8 mouse cellular contexts compared by ENCODE assay signal in the genomic region with DNA sequence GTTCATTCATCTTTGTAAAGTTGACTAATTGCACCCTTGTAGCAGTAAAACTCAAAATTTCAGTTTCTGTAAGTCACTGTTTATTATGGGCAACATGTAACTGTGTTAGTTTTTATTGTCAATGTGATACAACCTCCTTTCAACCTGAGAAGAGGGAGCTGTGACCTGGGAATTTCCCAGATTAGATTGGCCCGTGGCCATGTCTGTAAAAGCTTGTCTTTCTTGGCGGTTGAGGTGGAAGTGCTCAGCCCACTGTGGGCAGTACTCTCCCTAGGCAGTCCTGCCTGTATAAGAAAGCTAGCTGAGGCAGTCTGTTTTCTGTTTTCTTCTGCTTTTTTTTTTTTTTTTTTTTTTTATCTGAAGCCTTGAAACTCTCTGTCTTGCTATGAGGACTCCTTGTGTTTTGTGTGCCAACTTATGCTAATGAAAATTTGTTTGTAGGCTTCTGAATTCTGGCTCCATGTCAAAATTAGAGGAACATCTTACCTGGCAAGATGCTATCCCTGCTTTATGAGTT. TPM values are rescaled to one million over a fixed set of nuclear protein-coding genes. Genes with fewer than 3 reads are reported as not detected.
DNase-seq lines count a peak whose midpoint lies in the region; ATAC-seq and TF ChIP-seq lines count a peak whose summit lies in the region.

No protein-coding gene starts in this region.

- TF ChIP-seq CTCF in gastrocnemius, adult 2 months (IDR thresholded peaks at IDR 0.05) = no peak
- TF ChIP-seq CTCF in MEL (IDR thresholded peaks at IDR 0.05 in 2 of 3, conservative IDR thresholded peaks at IDR 0.05 in 1 of 3; ENCODE audit: control insufficient read depth in 1 of 3, insufficient read depth in 1 of 3, low read depth in 2 of 3, low read length in 3 of 3, poor library complexity in 1 of 3, severe bottlenecking in 1 of 3) = no peak
- TF ChIP-seq CTCF in heart, postnatal 0 days (IDR thresholded peaks at IDR 0.05; ENCODE audit: low read depth) = no peak

- no peak for TF ChIP-seq EP300 in MEL (IDR thresholded peaks at IDR 0.05; ENCODE audit: low read depth in 1 of 2, low read length in 2 of 2)
- TF ChIP-seq EP300 in heart, postnatal 0 days (IDR thresholded peaks at IDR 0.05; ENCODE audit: low read depth) = no peak

- TF ChIP-seq POLR2A in MEL (IDR thresholded peaks at IDR 0.05; ENCODE audit: control insufficient read depth in 1 of 2, insufficient read depth in 1 of 2, low read depth in 1 of 2, low read length in 2 of 2, poor library complexity in 1 of 2) = no peak

- H3K4me2 ChIP-seq in heart, postnatal 0 days (ENCODE audit: low read depth, low read length) = peak overlapping the region; percentile 72
- H3K4me2 ChIP-seq in midbrain, embryonic 11.5 days = peak overlapping the region; percentile 58

- no peaks in the 10 kb centered on the region for H3K9me3 ChIP-seq in MEL (replicated peaks; ENCODE audit: insufficient read depth, low read length)
- no peaks in the 10 kb centered on the region for H3K9me3 ChIP-seq in heart, postnatal 0 days (replicated peaks; ENCODE audit: control insufficient read depth, low read length)
- H3K9me3 ChIP-seq in midbrain, embryonic 11.5 days (ENCODE audit: control insufficient read depth, low read length) = no peaks in the 10 kb centered on the region

- peaks cover 0 to 16% of the 10 kb centered on the region in 2 experiments; a peak in 2 of 4 replicates for H3K36me3 ChIP-seq in MEL (ENCODE audit: control insufficient read depth in 1 of 2, insufficient read depth in 2 of 2, low read length in 2 of 2)
- peaks cover 6% of the 10 kb centered on the region for H3K36me3 ChIP-seq in heart, postnatal 0 days (replicated peaks; ENCODE audit: control insufficient read depth, insufficient read depth, low read length)
- H3K36me3 ChIP-seq in midbrain, embryonic 11.5 days (ENCODE audit: control insufficient read depth, insufficient read depth, low read length) = no peaks in the 10 kb centered on the region

- no peak overlapping the region for H3K9ac ChIP-seq in MEL (ENCODE audit: control insufficient read depth, low read depth, low read length, poor library complexity, severe bottlenecking)
- no peak overlapping the region for H3K9ac ChIP-seq in heart, postnatal 0 days (replicated peaks; ENCODE audit: low read depth, low read length)
- no peak overlapping the region for H3K9ac ChIP-seq in midbrain, embryonic 11.5 days (ENCODE audit: low read length)

- peaks cover 0 to 9% of the 10 kb centered on the region in 2 experiments; a peak in 2 of 4 replicates for H3K4me1 ChIP-seq in MEL (ENCODE audit: control insufficient read depth in 1 of 2, insufficient read depth in 2 of 2, low read length in 2 of 2)
- peaks cover 7% of the 10 kb centered on the region for H3K4me1 ChIP-seq in heart, postnatal 0 days (ENCODE audit: control insufficient read depth, insufficient read depth)
- H3K4me1 ChIP-seq in midbrain, embryonic 11.5 days (ENCODE audit: control insufficient read depth, insufficient read depth, low read length) = peaks cover 7% of the 10 kb centered on the region

- peaks cover 51% of the 10 kb centered on the region for H3K79me2 ChIP-seq in MEL (ENCODE audit: control insufficient read depth, insufficient read depth, low read length, poor library complexity)

- no peaks in the 10 kb centered on the region for H3K27me3 ChIP-seq in MEL (ENCODE audit: control insufficient read depth in 1 of 2, insufficient read depth in 2 of 2, low read length in 2 of 2)
- no peaks in the 10 kb centered on the region for H3K27me3 ChIP-seq in heart, postnatal 0 days (ENCODE audit: control insufficient read depth, insufficient read depth, low read length)
- no peaks in the 10 kb centered on the region for H3K27me3 ChIP-seq in midbrain, embryonic 11.5 days (ENCODE audit: control insufficient read depth, insufficient read depth, low read length)

- 41% methylated on average over 2 of the region's 2 CpGs for WGBS in heart, postnatal 0 days
- WGBS in midbrain, embryonic 11.5 days = 75% methylated on average over 2 of the region's 2 CpGs

- ATAC-seq in heart, postnatal 0 days (ENCODE audit: insufficient read depth, low read depth) = no peak
- no peak for ATAC-seq in midbrain, embryonic 11.5 days (ENCODE audit: low FRiP score)

- TF ChIP-seq RAD21 in MEL (IDR thresholded peaks at IDR 0.05; ENCODE audit: low read depth, low read length) = no peak

- H3K4me3 ChIP-seq in gastrocnemius, adult 2 months = peak overlapping the region; percentile 80
- H3K4me3 ChIP-seq in MEL (ENCODE audit: control insufficient read depth in 1 of 2, insufficient read depth in 1 of 2, low read depth in 2 of 2, low read length in 2 of 2) = no peak overlapping the region
- H3K4me3 ChIP-seq in heart, postnatal 0 days (ENCODE audit: low read depth, low read length) = peak overlapping the region; percentile 85; the same call in 1 of the 2 replicates
- H3K4me3 ChIP-seq in midbrain, embryonic 11.5 days (ENCODE audit: low read depth, low read length) = peak overlapping the region; percentile 65

- peak overlapping the region; percentile 90; the same call in 1 of the 2 replicates for H3K27ac ChIP-seq in gastrocnemius, adult 2 months
- H3K27ac ChIP-seq in MEL (ENCODE audit: control insufficient read depth, low read depth, low read length) = no peak overlapping the region
- H3K27ac ChIP-seq in heart, postnatal 0 days (ENCODE audit: low read depth) = no peak overlapping the region
- H3K27ac ChIP-seq in midbrain, embryonic 11.5 days (ENCODE audit: low read depth, low read length) = no peak overlapping the region

- intact Hi-C loops in gastrocnemius, adult 2 months (cut with DNase I) = no loop called here
- intact Hi-C loops in gastrocnemius, postnatal 14 days (cut with DNase I; ENCODE audit: low total_unique reads) = no loop called here

- peak; percentile 31 for DNase-seq in gastrocnemius, adult 2 months
- no peak for DNase-seq in gastrocnemius, postnatal 14 days
- no peak for DNase-seq in MEL (ENCODE audit: low read depth, low spot score)
- DNase-seq in heart, postnatal 0 days (ENCODE audit: low spot score) = no peak
- peak; percentile 51 for DNase-seq in midbrain, embryonic 11.5 days (ENCODE audit: low spot score, missing footprints)
- DNase-seq in adrenal gland, postnatal 4 days (ENCODE audit: low spot score in 2 of 2) = no peak
- DNase-seq in ovary, postnatal 36 days (ENCODE audit: low spot score) = no peak
- no peak for DNase-seq in thymus, postnatal 4 days

TF ChIP-seq in MEL, 35 proteins besides CTCF, POLR2A, EP300 and RAD21:
- TF ChIP-seq ZNF384 (IDR thresholded peaks at IDR 0.05; ENCODE audit: low read depth, low read length) (peak; percentile 82), USF2 (IDR thresholded peaks at IDR 0.05; ENCODE audit: borderline replicate concordance in 1 of 2, insufficient read depth in 1 of 2, low read depth in 1 of 2, low read length in 2 of 2) (no peak), GABPA (IDR thresholded peaks at IDR 0.05; ENCODE audit: low read depth, low read length) (no peak), MAFK (IDR thresholded peaks at IDR 0.05; ENCODE audit: borderline replicate concordance, low read depth, low read length) (no peak), KAT2A (conservative IDR thresholded peaks at IDR 0.05; ENCODE audit: low read depth, low read length) (no peak), TBP (IDR thresholded peaks at IDR 0.05; ENCODE audit: low read depth, low read length) (no peak)

RNA-seq across cellular contexts. Expression of a gene that starts 2.1 kb away (rescaled TPM):
- total RNA-seq in gastrocnemius, adult 2 months (2021) = 10 to 100 TPM; 45.9 to 50.5 TPM
- 10 to 100 TPM; 53.0 to 66.0 TPM for total RNA-seq in gastrocnemius, postnatal 14 days (2021)
- 13.9 and 16.0 TPM in 2 replicates for total RNA-seq in MEL (2012; rRNA removed)
- polyA plus RNA-seq in MEL (2012; ENCODE audit: insufficient read depth in 1 of 2, insufficient read length in 2 of 2, low read depth in 1 of 2, low replicate concordance in 2 of 2, missing spikeins in 1 of 2) = 10 to 100 TPM in 1 of 2 experiments, not detected in 1; 21.3 TPM
- total RNA-seq in heart, postnatal 0 days (2014; rRNA removed; ENCODE audit: low replicate concordance) = 297 and 366 TPM in 2 replicates
- polyA plus RNA-seq in heart, postnatal 0 days (2015; fragmentation: Nextera tagmentation; extraction: Ambion mirVana) = 75.8 and 106 TPM in 2 replicates
- 90.6 and 96.8 TPM in 2 replicates for polyA plus RNA-seq in midbrain, embryonic 11.5 days (2014; fragmentation: Nextera tagmentation; extraction: Ambion mirVana)
- 10 to 100 TPM; 61.6 to 74.2 TPM for total RNA-seq in adrenal gland, postnatal 4 days (2021)

Comparison
In these comparisons a context has a peak if more than half of its experiments do, and no peak if none do; other contexts are left out.
1. DNase-seq: peak in gastrocnemius, adult 2 months (single experiment) and midbrain, embryonic 11.5 days (single experiment); none in gastrocnemius, postnatal 14 days (single experiment), MEL (single experiment), heart, postnatal 0 days (single experiment), adrenal gland, postnatal 4 days (0 of 2), ovary, postnatal 36 days (single experiment) and thymus, postnatal 4 days (single experiment).
2. H3K4me3 ChIP-seq: peak in gastrocnemius, adult 2 months (single experiment), heart, postnatal 0 days (single experiment) and midbrain, embryonic 11.5 days (single experiment); none in MEL (0 of 2).